Mouse (Mus musculus) heart, adult 9 months (tissue): ENCODE measurements at regions not wholly inside any gene's neighbourhood (a gene's known extent, or its start where the extent isn't known, plus 50 kb on each side); places are given as distances from the start of the nearest gene placed in this dataset.

Source experiments
- DNase-seq, 2 experiments: peaks; one replicate each; pipeline ENCODE4 v3.0.0; 2022; ENCODE audit warnings: low spot score in 2 of 2

DNA sequence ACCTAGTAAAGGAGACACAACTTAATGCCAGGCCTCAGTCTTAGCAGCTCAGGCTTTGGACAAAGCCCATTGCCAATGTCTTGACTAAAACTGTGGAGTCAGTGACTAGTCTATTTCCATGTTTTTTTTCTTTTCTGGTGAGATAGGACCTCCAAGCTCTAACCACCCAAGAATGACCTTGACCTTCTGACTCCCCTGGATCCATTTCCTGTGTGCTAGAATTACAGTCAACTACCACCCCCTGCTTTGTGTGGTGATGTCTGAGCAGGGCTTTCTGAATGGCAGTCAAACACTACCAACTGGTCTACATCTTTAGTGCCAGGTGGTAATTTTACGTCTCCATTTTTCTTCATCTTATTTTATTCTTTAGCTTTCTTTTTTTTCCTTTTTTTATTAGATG is 51.3 kb upstream of the Rnf138rt1 start:
- DNase-seq = no peak

GRCm38 (mm10) chrX:163814806-163815205 is 53.7 kb upstream of the Rnf138rt1 start:
- DNase-seq = no peak

GRCm38 (mm10) chrX:163822298-163822697 is 61.2 kb upstream of the Rnf138rt1 start:
- DNase-seq = no peak

GRCm38 (mm10) chrX:163827461-163827860 is 66.3 kb upstream of the Rnf138rt1 start:
- DNase-seq = peak in 1 of 2 experiments; percentile 2

DNA sequence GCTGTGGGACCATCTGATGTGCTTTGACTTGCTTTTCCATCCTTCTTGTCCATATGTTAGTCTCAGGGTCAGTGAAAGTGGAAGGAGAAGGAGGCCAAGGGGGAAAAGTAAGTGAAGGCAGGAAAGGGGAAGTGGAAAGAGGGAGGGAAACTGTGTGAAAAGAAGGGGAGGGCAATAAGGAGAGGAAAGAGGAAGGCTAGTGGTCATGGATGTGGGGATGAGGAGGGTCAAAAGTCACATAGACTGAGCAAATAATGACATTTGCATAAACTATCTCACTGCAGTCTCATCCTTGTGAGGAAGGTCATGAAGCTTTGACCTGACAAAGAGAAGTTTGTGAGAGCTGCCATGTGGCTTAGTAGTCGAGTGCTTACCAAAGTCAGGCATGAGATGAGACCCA is 63.4 kb upstream of the Ap1s2 start:
- no peak for DNase-seq

DNA sequence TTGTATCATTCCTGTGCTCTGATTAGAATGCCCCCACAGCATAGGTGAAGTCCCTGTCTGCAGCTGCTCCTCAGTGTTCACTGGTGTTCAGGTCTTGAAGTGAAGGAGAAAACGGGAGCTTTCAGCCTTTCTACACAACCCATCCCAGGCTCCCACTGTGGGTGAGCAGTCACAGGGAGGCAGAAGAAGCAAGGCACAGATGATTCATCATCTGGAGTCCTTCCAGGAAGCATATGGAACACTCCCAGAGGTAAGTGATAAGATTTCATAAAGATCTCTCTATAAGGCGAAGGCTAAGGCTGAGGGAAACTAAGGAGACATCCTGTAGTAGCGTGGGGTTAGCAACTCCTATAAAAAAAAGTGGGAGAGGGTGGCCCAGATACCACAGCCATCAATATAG is 61.9 kb upstream of the Ap1s2 start:
- no peak for DNase-seq

GRCm38 (mm10) chrX:163847651-163848050 is 61.2 kb upstream of the Ap1s2 start:
- no peak for DNase-seq

DNA sequence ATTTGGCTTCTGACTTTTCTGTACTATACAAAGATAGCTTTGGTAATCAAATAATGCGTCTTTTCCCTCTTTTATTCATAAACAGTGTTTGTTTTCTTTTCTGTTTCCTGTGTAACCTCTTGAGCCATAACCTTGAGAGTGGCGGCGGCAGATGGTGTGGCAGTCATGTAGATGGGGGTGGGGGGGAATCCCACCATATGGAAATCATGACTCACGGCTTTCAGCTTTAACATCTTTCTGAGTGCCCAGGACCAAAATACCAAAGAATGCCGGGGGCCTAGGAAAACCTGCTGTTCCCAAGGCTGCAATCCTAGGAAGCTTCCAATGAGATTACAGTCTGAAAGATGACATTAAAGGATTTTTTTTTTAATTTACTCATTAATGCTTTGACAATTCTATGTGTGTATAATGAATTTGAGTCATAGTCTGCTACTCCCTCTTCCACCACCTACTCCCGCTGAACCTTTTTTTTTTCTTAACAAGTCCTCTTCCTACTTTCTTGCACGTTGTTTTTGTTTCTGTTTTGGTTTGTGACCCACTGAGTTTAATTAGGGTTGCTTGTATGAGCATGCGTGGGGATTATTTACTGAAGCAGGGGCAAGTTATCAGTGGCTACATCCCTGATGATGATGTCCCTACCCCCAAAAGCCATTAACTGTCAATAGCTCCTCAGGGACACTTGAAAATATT is 60.2 kb upstream of the Ap1s2 start:
- DNase-seq = no peak

- DNase-seq = no peak
Measured at GRCm38 (mm10) chrX:163850915-163851599, 57.8 kb upstream of the Ap1s2 start.

DNA sequence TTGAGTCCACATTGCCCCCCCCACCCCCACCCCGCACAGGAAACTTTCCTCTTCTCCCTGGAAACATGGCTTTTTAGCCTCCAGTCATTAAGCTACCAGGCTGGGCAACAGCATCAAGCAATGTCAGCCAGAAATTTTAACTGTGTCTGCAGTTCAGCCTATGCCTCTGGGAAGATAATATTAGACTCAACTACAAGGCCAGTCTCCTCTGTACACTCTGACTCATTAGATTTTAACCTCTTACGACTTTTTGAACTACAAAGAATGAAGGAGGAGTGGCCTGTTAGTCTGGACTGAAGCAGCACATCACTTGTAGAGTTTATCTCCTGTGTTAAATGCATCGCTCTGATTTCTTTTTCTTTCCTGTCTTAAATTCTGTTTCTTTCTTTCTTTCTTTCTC is 50.3 kb upstream of the Ap1s2 start:
- DNase-seq = no peak
